Mouse (Mus musculus) spleen, embryonic (tissue): ENCODE measurements around the gene Tsnaxip1.

Experiments used
- CTCF ChIA-PET: fragments of 350-600 bp; sonication (Branson Sonifier 250); formaldehyde crosslinking; loops from one replicate; lab custom pipeline; 2022; lab: Charles Lee

The Tsnaxip1 gene

GRCm38 (mm10) chr8:105826861-105827848 lies at the start of gene Tsnaxip1, which contains the start of gene Ranbp10:
Gene Tsnaxip1 (plus strand): TSS chr8:105827731.
Gene Ranbp10 (minus strand): TSS chr8:105827350.
- CTCF ChIA-PET, result no interaction called here

GRCm38 (mm10) chr8:105777833-105778232 lies 49.7 kb upstream of the Tsnaxip1 start:
- CTCF ChIA-PET, result interaction anchor here (0.7 kb wide), 1 partner anchor 9 kb away, joined by 4 read pairs; no protein-coding TSS in a partner anchor

- CTCF ChIA-PET, result no interaction called here
Measured at GRCm38 (mm10) chr8:105780298-105780697, 47.2 kb upstream of the Tsnaxip1 start.

- CTCF ChIA-PET, result no interaction called here
Measured at GRCm38 (mm10) chr8:105788241-105788640, 39.3 kb upstream of the Tsnaxip1 start.

GRCm38 (mm10) chr8:105788927-105789326 lies 38.6 kb upstream of the Tsnaxip1 start:
- CTCF ChIA-PET, result no interaction called here

GRCm38 (mm10) chr8:105789626-105790025 lies 37.9 kb upstream of the Tsnaxip1 start:
- CTCF ChIA-PET, result no interaction called here

GRCm38 (mm10) chr8:105793331-105793730 lies 34.2 kb upstream of the Tsnaxip1 start:
- CTCF ChIA-PET, result no interaction called here

- CTCF ChIA-PET, result no interaction called here
Measured at GRCm38 (mm10) chr8:105794009-105794598, 33.4 kb upstream of the Tsnaxip1 start.

- CTCF ChIA-PET, result no interaction called here
Measured at GRCm38 (mm10) chr8:105795785-105796184, 31.7 kb upstream of the Tsnaxip1 start.

- CTCF ChIA-PET, result interaction anchor here (0.8 kb wide), 1 partner anchor 28 kb away, joined by 3 read pairs; no protein-coding TSS in a partner anchor
Measured at GRCm38 (mm10) chr8:105798408-105798807, 29.1 kb upstream of the Tsnaxip1 start.

GRCm38 (mm10) chr8:105799091-105799812 lies 28.3 kb upstream of the Tsnaxip1 start:
- CTCF ChIA-PET, result interaction anchor here (1.1 kb wide), 1 partner anchor 9 kb away, joined by 3 read pairs; no protein-coding TSS in a partner anchor

- CTCF ChIA-PET, result no interaction called here
Measured at GRCm38 (mm10) chr8:105801153-105801904, 26.2 kb upstream of the Tsnaxip1 start.

- CTCF ChIA-PET, result no interaction called here
Measured at GRCm38 (mm10) chr8:105804797-105805196, 22.7 kb upstream of the Tsnaxip1 start.

- CTCF ChIA-PET, result interaction anchor here (0.6 to 0.7 kb wide), 2 partner anchors 9 to 28 kb away, joined by 3 to 7 read pairs; no protein-coding TSS in a partner anchor
Measured at GRCm38 (mm10) chr8:105805346-105805745, 22.2 kb upstream of the Tsnaxip1 start.

GRCm38 (mm10) chr8:105805964-105806363 lies 21.6 kb upstream of the Tsnaxip1 start:
- CTCF ChIA-PET, result interaction anchor here (0.6 to 0.7 kb wide), 3 partner anchors 27 to 1436 kb away, joined by 3 to 11 read pairs (median 7); no protein-coding TSS in a partner anchor

GRCm38 (mm10) chr8:105807766-105808165 lies 19.8 kb upstream of the Tsnaxip1 start:
- CTCF ChIA-PET, result interaction anchor here (0.6 to 1.1 kb wide), 3 partner anchors 8 to 257 kb away, joined by 3 to 9 read pairs (median 3); no protein-coding TSS in a partner anchor

- CTCF ChIA-PET, result interaction anchor here (0.6 to 1.1 kb wide), 2 partner anchors 9 to 257 kb away, joined by 3 read pairs; no protein-coding TSS in a partner anchor
Measured at GRCm38 (mm10) chr8:105808480-105808879, 19.1 kb upstream of the Tsnaxip1 start.

GRCm38 (mm10) chr8:105810245-105810786 lies 17.2 kb upstream of the Tsnaxip1 start:
- CTCF ChIA-PET, result interaction anchor here (0.7 to 0.8 kb wide), 2 partner anchors 13 to 174 kb away, joined by 3 read pairs; partner anchors contain the start of gene Ctcf

- CTCF ChIA-PET, result interaction anchor here (0.8 kb wide), 1 partner anchor 12 kb away, joined by 3 read pairs; no protein-coding TSS in a partner anchor
Measured at GRCm38 (mm10) chr8:105811061-105811460, 16.5 kb upstream of the Tsnaxip1 start.

GRCm38 (mm10) chr8:105811543-105811942 lies 16.0 kb upstream of the Tsnaxip1 start:
- CTCF ChIA-PET, result no interaction called here
